Mouse (Mus musculus) CD4-positive, CD25-positive, alpha-beta regulatory T cell, adult 2 months (primary cell): ENCODE results near the gene Slc27a3.

Source experiments
- DNase-seq: peaks from one replicate; pipeline ENCODE4 v3.0.0-alpha.2; 2012; ENCODE audit warnings: low read depth, low spot score

Gene Slc27a3

GRCm38 (mm10) chr3:90391004-90391403 lies 1.3 kb upstream of the Slc27a3 start:
- DNase-seq = no peak

- DNase-seq = no peak
Observed at GRCm38 (mm10) chr3:90388726-90389510, 820 bp downstream of the Slc27a3 start.

- no peak for DNase-seq
Observed at GRCm38 (mm10) chr3:90388192-90388591, 1.5 kb downstream of the Slc27a3 start.

GRCm38 (mm10) chr3:90387483-90387882 lies 2.3 kb downstream of the Slc27a3 start:
- DNase-seq = no peak

GRCm38 (mm10) chr3:90386817-90387216 lies 2.9 kb downstream of the Slc27a3 start:
- no peak for DNase-seq

GRCm38 (mm10) chr3:90384851-90385375 lies 4.8 kb downstream of the Slc27a3 start:
- no peak for DNase-seq

GRCm38 (mm10) chr3:90383690-90384089 lies 6.0 kb downstream of the Slc27a3 start:
- no peak for DNase-seq

GRCm38 (mm10) chr3:90381727-90382126 lies 8.0 kb downstream of the Slc27a3 start:
- no peak for DNase-seq

- DNase-seq = no peak
Observed at GRCm38 (mm10) chr3:90378496-90378895, 11.2 kb downstream of the Slc27a3 start.

GRCm38 (mm10) chr3:90376247-90376585 lies 13.5 kb downstream of the Slc27a3 start:
- no peak for DNase-seq

- DNase-seq = no peak
Observed at GRCm38 (mm10) chr3:90375562-90376246, 14.0 kb downstream of the Slc27a3 start.

GRCm38 (mm10) chr3:90374368-90374767 lies 15.4 kb downstream of the Slc27a3 start:
- DNase-seq = no peak

GRCm38 (mm10) chr3:90373432-90374028 lies 16.2 kb downstream of the Slc27a3 start:
- DNase-seq = peak; percentile 89

GRCm38 (mm10) chr3:90372817-90373216 lies 16.9 kb downstream of the Slc27a3 start:
- peak; percentile 21 for DNase-seq

GRCm38 (mm10) chr3:90371857-90372256 lies 17.9 kb downstream of the Slc27a3 start:
- DNase-seq = no peak

- no peak for DNase-seq
Observed at GRCm38 (mm10) chr3:90369041-90369440, 20.7 kb downstream of the Slc27a3 start.

- no peak for DNase-seq
Observed at GRCm38 (mm10) chr3:90367001-90367632, 22.6 kb downstream of the Slc27a3 start.

- DNase-seq = no peak
Observed at GRCm38 (mm10) chr3:90362346-90362745, 27.4 kb downstream of the Slc27a3 start.

GRCm38 (mm10) chr3:90361476-90361875 lies 28.3 kb downstream of the Slc27a3 start:
- no peak for DNase-seq

- no peak for DNase-seq
Observed at GRCm38 (mm10) chr3:90359230-90359629, 30.5 kb downstream of the Slc27a3 start.

- DNase-seq = no peak
Observed at GRCm38 (mm10) chr3:90357959-90358358, 31.8 kb downstream of the Slc27a3 start.

- DNase-seq = peak; percentile 20
Observed at GRCm38 (mm10) chr3:90347847-90348246, 41.9 kb downstream of the Slc27a3 start.
